Mouse (Mus musculus) small intestine, adult 2 months (tissue): ENCODE measurements at regions not wholly inside any gene's neighbourhood (a gene's known extent, or its start where the extent isn't known, plus 50 kb on each side); places are given as distances from the start of the nearest gene placed in this dataset.

Experiments used
- H3K27ac ChIP-seq: fragments of 200-500 bp; 2 replicates; pipeline ENCODE4 v1.5.1; 2012; ENCODE audit warnings: low read depth, low read length, control low read depth, inconsistent platforms; ENCODE audit not compliant: insufficient read depth
- H3K27me3 ChIP-seq: fragments of 200-500 bp; 2 replicates; pipeline ENCODE4 v1.6.1; 2012; ENCODE audit warnings: mild to moderate bottlenecking, moderate library complexity, low read length, inconsistent platforms; ENCODE audit not compliant: control insufficient read depth, insufficient read depth
- H3K36me3 ChIP-seq: fragments of 200-500 bp; 2 replicates; pipeline ENCODE4 v1.6.1; 2012; ENCODE audit warnings: mild to moderate bottlenecking, low read length, control low read depth, inconsistent platforms; ENCODE audit not compliant: control insufficient read depth, insufficient read depth
- H3K4me1 ChIP-seq: fragments of 200-500 bp; 2 replicates; pipeline ENCODE4 v1.6.1; 2012; ENCODE audit warnings: low read length, inconsistent platforms, mixed read lengths; ENCODE audit not compliant: control insufficient read depth, insufficient read depth, insufficient read length
- H3K4me3 ChIP-seq: fragments of 200-500 bp; 2 replicates; pipeline ENCODE4 v1.5.1; 2012; ENCODE audit warnings: low read depth, mild to moderate bottlenecking, control low read depth, inconsistent platforms, low read length, moderate library complexity
- CTCF ChIP-seq: fragments of 200-500 bp; IDR thresholded peaks from 2 replicates; pipeline ENCODE4 v1.5.1; 2012; ENCODE audit warnings: low read depth, mild to moderate bottlenecking, control low read depth, inconsistent platforms, low read length, moderate library complexity, mixed read lengths; ENCODE audit not compliant: insufficient replicate concordance, insufficient read length; ENCODE audit errors: extremely low read depth
- POLR2A ChIP-seq: fragments of 200-500 bp; IDR thresholded peaks from 2 replicates; pipeline ENCODE4 v1.6.1; 2012; ENCODE audit warnings: low read depth, mild to moderate bottlenecking, control low read depth, inconsistent platforms, low read length, moderate library complexity
- WGBS: fragments of 180-500 bp; shearing (Covaris S2); methylation state at CpG from one replicate; pipeline ENCODE4 v1.1.7; 2018; 5-methylcytosine and 5-hydroxymethylcytosine counted together

- 76% methylated on average over 5 of the region's 5 CpGs for WGBS
- H3K27me3 ChIP-seq, result no peaks in the 10 kb centered on the region
- H3K4me1 ChIP-seq, result no peaks in the 10 kb centered on the region
- no peak overlapping the region for H3K27ac ChIP-seq
- H3K4me3 ChIP-seq, result no peak overlapping the region
- TF ChIP-seq CTCF (no peak), POLR2A (no peak)
- H3K36me3 ChIP-seq, result no peaks in the 10 kb centered on the region
Measured at GRCm38 (mm10) chr3:39714056-39714592, 817.0 kb upstream of the Intu start.

GRCm38 (mm10) chr3:39718946-39719545 lies 812.0 kb upstream of the Intu start:
- no peak overlapping the region for H3K27ac ChIP-seq
- H3K27me3 ChIP-seq, result no peaks in the 10 kb centered on the region
- no peak overlapping the region for H3K4me3 ChIP-seq
- no peaks in the 10 kb centered on the region for H3K36me3 ChIP-seq
- no peak for TF ChIP-seq CTCF
- TF ChIP-seq POLR2A, result no peak
- no peaks in the 10 kb centered on the region for H3K4me1 ChIP-seq
- WGBS, result 77% methylated on average over 11 of the region's 11 CpGs

DNA sequence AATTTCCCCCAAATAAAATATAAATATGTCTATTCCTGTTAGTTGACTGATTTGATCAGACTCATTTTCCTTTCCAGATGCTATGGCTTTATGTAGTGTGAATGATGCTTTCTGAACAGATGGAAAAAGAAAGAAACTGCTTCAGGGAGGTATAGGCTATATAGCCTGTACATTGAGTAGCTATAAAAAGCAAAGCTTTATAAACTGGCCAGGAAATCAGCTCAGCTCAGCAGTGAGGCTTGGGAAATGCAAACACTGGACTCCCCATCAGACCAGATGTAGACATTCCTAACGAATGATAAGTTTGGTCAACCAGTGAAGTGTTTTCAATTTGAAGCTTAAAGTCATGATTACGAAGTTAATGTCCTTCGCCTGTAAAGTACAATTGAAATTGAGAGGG lies 805.3 kb upstream of the Intu start:
- TF ChIP-seq CTCF (no peak), POLR2A (no peak)
- no peak overlapping the region for H3K27ac ChIP-seq
- no peaks in the 10 kb centered on the region for H3K36me3 ChIP-seq
- WGBS, result 66% methylated on average over 3 of the region's 3 CpGs
- no peaks in the 10 kb centered on the region for H3K4me1 ChIP-seq
- H3K4me3 ChIP-seq, result no peak overlapping the region
- no peaks in the 10 kb centered on the region for H3K27me3 ChIP-seq

GRCm38 (mm10) chr3:39736639-39737038 lies 794.4 kb upstream of the Intu start:
- H3K27me3 ChIP-seq, result no peaks in the 10 kb centered on the region
- 33% methylated on average over 1 of the region's 1 CpGs for WGBS
- no peak for TF ChIP-seq CTCF
- no peak for TF ChIP-seq POLR2A
- no peak overlapping the region for H3K4me3 ChIP-seq
- H3K27ac ChIP-seq, result no peak overlapping the region
- H3K4me1 ChIP-seq, result no peaks in the 10 kb centered on the region
- no peaks in the 10 kb centered on the region for H3K36me3 ChIP-seq

GRCm38 (mm10) chr3:39745947-39746346 lies 785.1 kb upstream of the Intu start:
- Histone ChIP-seq H3K27me3 (no peaks in the 10 kb centered on the region), H3K4me3 (no peak overlapping the region), H3K27ac (no peak overlapping the region), H3K4me1 (no peaks in the 10 kb centered on the region), H3K36me3 (no peaks in the 10 kb centered on the region)
- 91% methylated on average over 2 of the region's 2 CpGs for WGBS
- TF ChIP-seq CTCF, result no peak
- TF ChIP-seq POLR2A, result no peak

- TF ChIP-seq CTCF (no peak), POLR2A (no peak)
- H3K27ac ChIP-seq, result no peak overlapping the region
- H3K36me3 ChIP-seq, result no peaks in the 10 kb centered on the region
- no peaks in the 10 kb centered on the region for H3K27me3 ChIP-seq
- WGBS, result 72% methylated on average over 6 of the region's 6 CpGs
- no peak overlapping the region for H3K4me3 ChIP-seq
- H3K4me1 ChIP-seq, result no peaks in the 10 kb centered on the region
Measured at GRCm38 (mm10) chr3:39768981-39769568, 762.0 kb upstream of the Intu start.

DNA sequence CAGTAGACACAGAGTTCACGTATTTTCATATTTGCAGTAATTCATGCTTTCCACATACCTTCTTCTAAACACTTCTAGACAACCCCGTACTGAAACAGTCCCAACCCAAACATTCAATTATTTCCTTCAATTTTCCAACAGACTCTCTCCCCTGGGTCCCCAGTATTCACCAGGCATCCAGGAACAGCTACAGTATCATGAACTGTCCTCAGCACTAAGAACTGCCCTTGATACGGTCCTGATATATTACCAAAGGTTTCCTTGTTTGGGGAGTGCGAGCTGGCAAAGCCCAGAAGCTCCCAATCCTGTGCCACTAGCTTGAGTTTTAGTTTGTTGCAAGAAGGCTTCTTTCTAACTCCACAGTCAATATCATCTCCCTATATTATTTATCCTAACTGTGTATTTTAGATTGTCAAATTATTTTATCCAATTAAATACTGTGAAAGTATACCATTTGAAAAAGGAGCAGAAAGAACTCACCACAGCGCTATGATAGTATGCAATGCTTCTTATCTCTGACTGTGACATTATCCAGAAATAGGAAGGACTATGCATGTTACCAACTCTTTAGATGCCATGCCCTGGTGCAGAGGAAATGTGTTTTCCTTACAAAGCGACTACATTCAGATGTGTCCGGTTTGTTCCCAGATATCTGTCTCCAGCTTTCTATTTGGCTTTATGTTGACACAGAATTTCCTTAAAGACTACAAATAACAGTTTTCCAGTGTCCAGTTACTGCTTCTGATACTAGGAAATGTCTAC lies 754.6 kb upstream of the Intu start:
- Histone ChIP-seq H3K4me1 (no peaks in the 10 kb centered on the region), H3K27me3 (no peaks in the 10 kb centered on the region), H3K27ac (no peak overlapping the region), H3K4me3 (no peak overlapping the region), H3K36me3 (no peaks in the 10 kb centered on the region)
- TF ChIP-seq POLR2A (no peak), CTCF (no peak)
- WGBS, result 85% methylated on average over 7 of the region's 7 CpGs
